Mouse (Mus musculus): ENCODE data around the gene Ghdc. TPM values are rescaled to one million over a fixed set of nuclear protein-coding genes. Genes with fewer than 3 reads are reported as not detected.

The Ghdc gene
- polyA plus RNA-seq, 1 experiment: 18.2 TPM

- no peaks in the 10 kb centered on the region; the same call in 1 of the 2 replicates for H3K4me1 ChIP-seq (ENCODE audit: control insufficient read depth, insufficient read depth, low read length)
- TF ChIP-seq CTCF (IDR thresholded peaks at IDR 0.05; ENCODE audit: insufficient read depth, low read length) (no peak), POLR2A (IDR thresholded peaks at IDR 0.05; ENCODE audit: borderline replicate concordance, extremely low read depth, low read depth, low read length) (no peak)
- DNase-seq: no peak
- 37% methylated on average over 10 of the region's 10 CpGs for WGBS
- H3K4me3 ChIP-seq (replicated peaks; ENCODE audit: extremely low read depth, low read depth, low read length): no peak overlapping the region
Observed at GRCm38 (mm10) chr11:100752294-100752693, 18.5 kb downstream of the Ghdc start.

- DNase-seq: no peak
- no peak overlapping the region for H3K4me3 ChIP-seq (replicated peaks; ENCODE audit: extremely low read depth, low read depth, low read length)
- WGBS: 85% methylated on average over 16 of the region's 16 CpGs
- no peaks in the 10 kb centered on the region; the same call in 1 of the 2 replicates for H3K4me1 ChIP-seq (ENCODE audit: control insufficient read depth, insufficient read depth, low read length)
- no peak for TF ChIP-seq CTCF (IDR thresholded peaks at IDR 0.05; ENCODE audit: insufficient read depth, low read length)
- TF ChIP-seq POLR2A (IDR thresholded peaks at IDR 0.05; ENCODE audit: borderline replicate concordance, extremely low read depth, low read depth, low read length): no peak
Observed at GRCm38 (mm10) chr11:100750127-100750526, 20.6 kb downstream of the Ghdc start.

- TF ChIP-seq POLR2A (IDR thresholded peaks at IDR 0.05; ENCODE audit: borderline replicate concordance, extremely low read depth, low read depth, low read length): no peak
- no peak for TF ChIP-seq CTCF (IDR thresholded peaks at IDR 0.05; ENCODE audit: insufficient read depth, low read length)
- no peak for DNase-seq
- Histone ChIP-seq H3K4me1 (ENCODE audit: control insufficient read depth, insufficient read depth, low read length) (no peaks in the 10 kb centered on the region; the same call in 1 of the 2 replicates), H3K4me3 (replicated peaks; ENCODE audit: extremely low read depth, low read depth, low read length) (no peak overlapping the region)
- 36% methylated on average over 25 of the region's 25 CpGs for WGBS
Observed at GRCm38 (mm10) chr11:100749469-100749868, 21.3 kb downstream of the Ghdc start.

GRCm38 (mm10) chr11:100748620-100749019, 22.1 kb downstream of the Ghdc start:
- no peak for DNase-seq
- WGBS: 57% methylated on average over 4 of the region's 4 CpGs
- no peaks in the 10 kb centered on the region; the same call in 1 of the 2 replicates for H3K4me1 ChIP-seq (ENCODE audit: control insufficient read depth, insufficient read depth, low read length)
- H3K4me3 ChIP-seq (replicated peaks; ENCODE audit: extremely low read depth, low read depth, low read length): no peak overlapping the region
- TF ChIP-seq POLR2A (IDR thresholded peaks at IDR 0.05; ENCODE audit: borderline replicate concordance, extremely low read depth, low read depth, low read length) (no peak), CTCF (IDR thresholded peaks at IDR 0.05; ENCODE audit: insufficient read depth, low read length) (no peak)

GRCm38 (mm10) chr11:100747114-100747513, 23.6 kb downstream of the Ghdc start:
- Histone ChIP-seq H3K4me3 (replicated peaks; ENCODE audit: extremely low read depth, low read depth, low read length) (no peak overlapping the region), H3K4me1 (ENCODE audit: control insufficient read depth, insufficient read depth, low read length) (no peaks in the 10 kb centered on the region; the same call in 1 of the 2 replicates)
- WGBS: 69% methylated on average over 5 of the region's 5 CpGs
- TF ChIP-seq POLR2A (IDR thresholded peaks at IDR 0.05; ENCODE audit: borderline replicate concordance, extremely low read depth, low read depth, low read length) (no peak), CTCF (IDR thresholded peaks at IDR 0.05; ENCODE audit: insufficient read depth, low read length) (no peak)
- no peak for DNase-seq

- no peak for TF ChIP-seq POLR2A (IDR thresholded peaks at IDR 0.05; ENCODE audit: borderline replicate concordance, extremely low read depth, low read depth, low read length)
- TF ChIP-seq CTCF (IDR thresholded peaks at IDR 0.05; ENCODE audit: insufficient read depth, low read length): no peak
- WGBS: 80% methylated on average over 10 of the region's 10 CpGs
- H3K4me3 ChIP-seq (replicated peaks; ENCODE audit: extremely low read depth, low read depth, low read length): no peak overlapping the region
Observed at GRCm38 (mm10) chr11:100746546-100746945, 24.2 kb downstream of the Ghdc start.

GRCm38 (mm10) chr11:100745085-100745484, 25.7 kb downstream of the Ghdc start:
- TF ChIP-seq CTCF (IDR thresholded peaks at IDR 0.05; ENCODE audit: insufficient read depth, low read length) (peak; percentile 67), POLR2A (IDR thresholded peaks at IDR 0.05; ENCODE audit: borderline replicate concordance, extremely low read depth, low read depth, low read length) (no peak)
- H3K4me3 ChIP-seq (replicated peaks; ENCODE audit: extremely low read depth, low read depth, low read length): no peak overlapping the region
- peak; percentile 31 for DNase-seq
- H3K4me1 ChIP-seq (ENCODE audit: control insufficient read depth, insufficient read depth, low read length): no peaks in the 10 kb centered on the region; the same call in 1 of the 2 replicates
- 17% methylated on average over 6 of the region's 6 CpGs for WGBS

More at GRCm38 (mm10) chr11:100746546-100746945, 24.2 kb downstream of the Ghdc start:
- DNase-seq: no peak
- no peaks in the 10 kb centered on the region; the same call in 1 of the 2 replicates for H3K4me1 ChIP-seq (ENCODE audit: control insufficient read depth, insufficient read depth, low read length)

GRCm38 (mm10) chr11:100741348-100741747, 29.4 kb downstream of the Ghdc start:
- TF ChIP-seq POLR2A (IDR thresholded peaks at IDR 0.05; ENCODE audit: borderline replicate concordance, extremely low read depth, low read depth, low read length) (no peak), CTCF (IDR thresholded peaks at IDR 0.05; ENCODE audit: insufficient read depth, low read length) (no peak)
- WGBS: 65% methylated on average over 6 of the region's 6 CpGs

GRCm38 (mm10) chr11:100738749-100739148, 32.0 kb downstream of the Ghdc start:
- no peak for DNase-seq
- H3K4me3 ChIP-seq (replicated peaks; ENCODE audit: extremely low read depth, low read depth, low read length): no peak overlapping the region
- WGBS: 25% methylated on average over 5 of the region's 5 CpGs
- peaks cover 18% of the 10 kb centered on the region for H3K4me1 ChIP-seq (ENCODE audit: control insufficient read depth, insufficient read depth, low read length)
- TF ChIP-seq CTCF (IDR thresholded peaks at IDR 0.05; ENCODE audit: insufficient read depth, low read length) (no peak), POLR2A (IDR thresholded peaks at IDR 0.05; ENCODE audit: borderline replicate concordance, extremely low read depth, low read depth, low read length) (no peak)

More at GRCm38 (mm10) chr11:100741348-100741747, 29.4 kb downstream of the Ghdc start:
- peaks cover 8% of the 10 kb centered on the region for H3K4me1 ChIP-seq (ENCODE audit: control insufficient read depth, insufficient read depth, low read length)
- H3K4me3 ChIP-seq (replicated peaks; ENCODE audit: extremely low read depth, low read depth, low read length): no peak overlapping the region
- no peak for DNase-seq

- WGBS: under 1% methylated on average over 39 of the region's 39 CpGs
- peak; percentile 98 for DNase-seq
- Histone ChIP-seq H3K4me3 (replicated peaks; ENCODE audit: extremely low read depth, low read depth, low read length) (peak within 1 kb of the TSS; percentile 98), H3K4me1 (ENCODE audit: control insufficient read depth, insufficient read depth, low read length) (peaks cover 18% of the 10 kb centered on the region)
- TF ChIP-seq CTCF (IDR thresholded peaks at IDR 0.05; ENCODE audit: insufficient read depth, low read length) (no peak), POLR2A (IDR thresholded peaks at IDR 0.05; ENCODE audit: borderline replicate concordance, extremely low read depth, low read depth, low read length) (peak; percentile 61; the same call in 1 of the 2 replicates)
Observed at GRCm38 (mm10) chr11:100738066-100738604, 32.6 kb downstream of the Ghdc start, which contains the start of gene Rab5c. Gene Rab5c, minus strand, starts transcription at chr11:100738215.

All from lung, adult 2 months (tissue).